ENCODE assay signal across 8 mouse cellular contexts in genomic region chr6:117825369-117825768, GRCm38 (mm10). TPM values are rescaled to one million over a fixed set of nuclear protein-coding genes. Genes with fewer than 3 reads are reported as not detected.
DNase-seq lines count a peak whose midpoint lies in the region; ATAC-seq and TF ChIP-seq lines count a peak whose summit lies in the region.

No protein-coding gene starts in this region.

- H3K4me1 ChIP-seq in ES-E14 (ENCODE audit: control insufficient read depth in 2 of 2, insufficient read depth in 2 of 2, low read length in 2 of 2, poor library complexity in 1 of 2), result 0 out of 4 replicates have a peak, but pooled peaks cover 0 to 2% of the 10 kb centered on the region in 2 experiments
- peaks cover 8% of the 10 kb centered on the region for H3K4me1 ChIP-seq in kidney, embryonic 14.5 days (ENCODE audit: control insufficient read depth, insufficient read depth, low read length)
- H3K4me1 ChIP-seq in lung, adult 2 months (ENCODE audit: control insufficient read depth, insufficient read depth, low read length), result no peaks in the 10 kb centered on the region

- TF ChIP-seq CTCF in lung, adult 2 months (IDR thresholded peaks at IDR 0.05; ENCODE audit: insufficient read depth, low read length), result peak; percentile 76

- no peak overlapping the region for H3K9ac ChIP-seq in ES-E14 (ENCODE audit: insufficient read depth, low read depth, low read length, poor library complexity, severe bottlenecking)
- no peak overlapping the region for H3K9ac ChIP-seq in kidney, embryonic 14.5 days (ENCODE audit: low read depth, low read length)

- WGBS in kidney, embryonic 14.5 days, result 6% methylated on average over 4 of the region's 4 CpGs
- WGBS in lung, adult 2 months, result 10% methylated on average over 4 of the region's 4 CpGs

- H3K9me3 ChIP-seq in ES-E14 (ENCODE audit: control insufficient read depth, insufficient read depth, low read depth, low read length), result no peaks in the 10 kb centered on the region
- H3K9me3 ChIP-seq in kidney, embryonic 14.5 days (ENCODE audit: control insufficient read depth, low read length), result no peaks in the 10 kb centered on the region

- H3K27ac ChIP-seq in ES-E14 (ENCODE audit: insufficient read depth, low read depth, low read length, poor library complexity, severe bottlenecking), result no peak overlapping the region
- no peak overlapping the region for H3K27ac ChIP-seq in kidney, embryonic 14.5 days (ENCODE audit: low read depth, low read length)

- in situ Hi-C loops in ES-E14 (cut with MboI; ENCODE audit: low sequenced_read_pairs in 2 of 2, unreplicated experiment in 2 of 2), result loop anchor here (5.0 to 25.0 kb wide), 4 partner anchors 141 to 661 kb away; partner anchors contain the start of gene Cxcl12 (in 1 of the 2)

- peak; percentile 63 for DNase-seq in ES-E14 (ENCODE audit: low read depth, low spot score)
- DNase-seq in adrenal gland, adult 18-20 months (ENCODE audit: low spot score in 2 of 2), result peak; percentile 61 to 75
- peak; percentile 92 for DNase-seq in embryo, embryonic 10.5 days (ENCODE audit: low spot score)
- peak; percentile 55 for DNase-seq in lung, adult 2 months
- peak; percentile 66 for DNase-seq in ovary, postnatal 14 days (ENCODE audit: low spot score)
- peak; percentile 59 for DNase-seq in yolk sac, embryonic 10.5 days (ENCODE audit: low spot score)

- H3K27me3 ChIP-seq in kidney, embryonic 14.5 days (ENCODE audit: control insufficient read depth, insufficient read depth, low read length), result no peaks in the 10 kb centered on the region

- ATAC-seq in granulocyte monocyte progenitor cell, adult 5-6 weeks (replicated peaks; ENCODE audit: poor library complexity, severe bottlenecking), result peak; percentile 86
- ATAC-seq in kidney, embryonic 14.5 days (ENCODE audit: low FRiP score, low TSS enrichment), result peak; percentile 84; the same call in 1 of the 2 replicates

- H3K4me3 ChIP-seq in ES-E14 (ENCODE audit: insufficient read depth in 1 of 2, low read depth in 1 of 2, low read length in 2 of 2, poor library complexity in 1 of 2, severe bottlenecking in 1 of 2), result no peak overlapping the region
- no peak overlapping the region for H3K4me3 ChIP-seq in kidney, embryonic 14.5 days (ENCODE audit: low read length)
- no peak overlapping the region for H3K4me3 ChIP-seq in lung, adult 2 months (replicated peaks; ENCODE audit: extremely low read depth, low read depth, low read length)

- no peaks in the 10 kb centered on the region for H3K36me3 ChIP-seq in ES-E14 (ENCODE audit: control insufficient read depth, insufficient read depth, low read length, poor library complexity, severe bottlenecking)
- no peaks in the 10 kb centered on the region for H3K36me3 ChIP-seq in kidney, embryonic 14.5 days (ENCODE audit: control insufficient read depth, insufficient read depth, low read length)

- H3K4me2 ChIP-seq in kidney, embryonic 14.5 days (replicated peaks; ENCODE audit: low read depth, low read length), result no peak overlapping the region

- TF ChIP-seq POLR2A in lung, adult 2 months (IDR thresholded peaks at IDR 0.05; ENCODE audit: borderline replicate concordance, extremely low read depth, low read depth, low read length), result no peak

TF ChIP-seq in ES-E14, 5 proteins besides CTCF, POLR2A, EP300 and RAD21:
- TF ChIP-seq CHD2 (IDR thresholded peaks at IDR 0.05; ENCODE audit: low read depth, low read length) (no peak), MAFK (IDR thresholded peaks at IDR 0.05; ENCODE audit: insufficient read depth, low read depth, low read length) (0 out of 2 replicates have a peak, but pooled peaks have one; percentile 49), ZNF384 (IDR thresholded peaks at IDR 0.05; ENCODE audit: low read depth, low read length) (no peak), ZC3H11A (IDR thresholded peaks at IDR 0.05; ENCODE audit: borderline replicate concordance, low read depth, low read length) (peak; percentile 96)
TF ChIP-seq in ES-E14: peak in this region for 2.

RNA-seq across cellular contexts. Expression of gene Zfp637, which starts 15.6 kb away (rescaled TPM):
- 7.8 and 14.3 TPM in 2 replicates for total RNA-seq in ES-E14 (2012; rRNA removed)
- total RNA-seq in adrenal gland, adult 18-20 months (2021), result 10 to 100 TPM; 29.2 to 29.5 TPM
- total RNA-seq in granulocyte monocyte progenitor cell, adult 5-6 weeks (2014; fragmentation: Nextera tagmentation), result 24.8 and 34.6 TPM in 2 replicates
- 21.2 and 25.3 TPM in 2 replicates for total RNA-seq in granulocyte monocyte progenitor cell, adult 5-6 weeks (2017)
- polyA plus RNA-seq in kidney, embryonic 14.5 days (2014; fragmentation: Nextera tagmentation; extraction: Ambion mirVana), result 110 and 111 TPM in 2 replicates
- polyA plus RNA-seq in lung, adult 2 months (2012; rRNA removed), result 27.7 and 30.6 TPM in 2 replicates

RNA-seq across cellular contexts. Expression of gene Zfp239, which starts 36.5 kb away (rescaled TPM):
- 9.1 and 10.2 TPM in 2 replicates for total RNA-seq in ES-E14 (2012; rRNA removed)
- 1 to 10 TPM; 2.6 to 3.0 TPM for total RNA-seq in adrenal gland, adult 18-20 months (2021)
- total RNA-seq in granulocyte monocyte progenitor cell, adult 5-6 weeks (2014; fragmentation: Nextera tagmentation), result 5.5 and 9.7 TPM in 2 replicates
- 5.6 and 11.0 TPM in 2 replicates for total RNA-seq in granulocyte monocyte progenitor cell, adult 5-6 weeks (2017)
- polyA plus RNA-seq in kidney, embryonic 14.5 days (2014; fragmentation: Nextera tagmentation; extraction: Ambion mirVana), result 6.6 and 10.0 TPM in 2 replicates
- polyA plus RNA-seq in lung, adult 2 months (2012; rRNA removed), result 0.38 and 0.99 TPM in 2 replicates
